Mouse (Mus musculus) testis, adult 2 months (tissue): ENCODE measurements around the gene Cd207.

Experiments
- CTCF ChIP-seq: fragments of 200-500 bp; IDR thresholded peaks from 2 replicates; pipeline ENCODE4 v1.5.1; 2012; ENCODE audit warnings: low read depth, mild to moderate bottlenecking, inconsistent platforms, low read length, moderate library complexity; ENCODE audit not compliant: control insufficient read depth, insufficient read depth, insufficient replicate concordance
- POLR2A ChIP-seq: fragments of 200-500 bp; IDR thresholded peaks from 2 replicates; pipeline ENCODE4 v1.6.1; 2012; ENCODE audit warnings: low read depth, mild to moderate bottlenecking, inconsistent platforms, low read length, moderate library complexity; ENCODE audit not compliant: control insufficient read depth

GRCm38 (mm10) chr6:83714221-83715123 lies 36.8 kb upstream of the Cd207 start:
- TF ChIP-seq POLR2A (no peak), CTCF (no peak)
